Mouse (Mus musculus): ENCODE measurements around the gene Ccdc87. TPM values are rescaled to one million over a fixed set of nuclear protein-coding genes. Genes with fewer than 3 reads are reported as not detected.

Ccdc87 gene
- total and polyA plus RNA-seq, 3 experiments: not detected

- dilution Hi-C loops (cut with MboI; ENCODE audit: extremely low pct_ligation_motif_present, extremely low pct_unique_long_range_greater_than_20kb, low sequenced_read_pairs): no loop called here
- no peak overlapping the region for H3K4me2 ChIP-seq (ENCODE audit: insufficient read depth, low read depth, poor library complexity, severe bottlenecking)
- no peaks in the 10 kb centered on the region for H3K36me3 ChIP-seq (replicated peaks in 1 of 2; ENCODE audit: control insufficient read depth in 1 of 2, insufficient read depth in 1 of 2, low read length in 1 of 2)
- no peaks in the 10 kb centered on the region for H3K4me1 ChIP-seq (ENCODE audit: control insufficient read depth in 1 of 2, insufficient read depth in 2 of 2)
- DNase-seq (ENCODE audit: extremely low read depth): no peak
- no peak overlapping the region for H3K9ac ChIP-seq (ENCODE audit: insufficient read depth, low read depth)
- H3K4me3 ChIP-seq (replicated peaks in 1 of 3; ENCODE audit: low read depth in 2 of 3, low read length in 2 of 3, poor library complexity in 1 of 3): no peak overlapping the region
- in situ Hi-C loops (cut with MboI; ENCODE audit: low pct_ligation_motif_present, low pct_unique_long_range_greater_than_20kb, low sequenced_read_pairs): loop anchor here (25.0 kb wide), 2 partner anchors 213 to 363 kb away; partner anchors contain the start of genes 2010003K11Rik, Rce1 and Syt12
- no peaks in the 10 kb centered on the region for H3K9me3 ChIP-seq (replicated peaks; ENCODE audit: low read length)
- H3K27me3 ChIP-seq (replicated peaks): peaks cover 38% of the 10 kb centered on the region
- H3K79me2 ChIP-seq (replicated peaks; ENCODE audit: control insufficient read depth, extremely low read depth, insufficient read depth, poor library complexity, severe bottlenecking): no peaks in the 10 kb centered on the region
- no peak overlapping the region for H3K27ac ChIP-seq (ENCODE audit: insufficient read depth, low read depth)
- TF ChIP-seq JUND (conservative IDR thresholded peaks at IDR 0.05; ENCODE audit: low read depth, low read length) (no peak), POLR2AphosphoS2 (IDR thresholded peaks at IDR 0.05; ENCODE audit: low read depth, low read length) (no peak), PAX5 (IDR thresholded peaks at IDR 0.05; ENCODE audit: low read length) (no peak), ZC3H11A (IDR thresholded peaks at IDR 0.05; ENCODE audit: low read depth, low read length) (no peak), BHLHE40 (IDR thresholded peaks at IDR 0.05; ENCODE audit: low read depth, low read length) (no peak), ZMIZ1 (IDR thresholded peaks at IDR 0.05; ENCODE audit: low read depth, low read length) (no peak), TBP (conservative IDR thresholded peaks at IDR 0.05; ENCODE audit: low read depth, low read length) (no peak), POLR2A (IDR thresholded peaks at IDR 0.05; ENCODE audit: low read depth, low read length) (no peak), UBTF (IDR thresholded peaks at IDR 0.05; ENCODE audit: low read depth, low read length) (no peak), JUN (IDR thresholded peaks at IDR 0.05; ENCODE audit: insufficient read depth, low read depth, low read length) (no peak), SIN3A (IDR thresholded peaks at IDR 0.05; ENCODE audit: low read length) (no peak), NRF1 (IDR thresholded peaks at IDR 0.05; ENCODE audit: low read depth, low read length) (no peak), RCOR1 (conservative IDR thresholded peaks at IDR 0.05; ENCODE audit: low read depth, low read length) (no peak), KAT2A (IDR thresholded peaks at IDR 0.05; ENCODE audit: insufficient replicate concordance, low read length) (no peak), MAZ (IDR thresholded peaks at IDR 0.05; ENCODE audit: low read depth, low read length) (no peak), CHD1 (IDR thresholded peaks at IDR 0.05; ENCODE audit: low read depth, low read length) (no peak), CTCF (conservative IDR thresholded peaks at IDR 0.05 in 1 of 2, IDR thresholded peaks at IDR 0.05 in 1 of 2; ENCODE audit: low read depth in 2 of 2, low read length in 2 of 2) (no peak), NELFE (IDR thresholded peaks at IDR 0.05; ENCODE audit: low read depth, low read length) (no peak), EP300 (IDR thresholded peaks at IDR 0.05; ENCODE audit: low read length) (no peak), USF2 (conservative IDR thresholded peaks at IDR 0.05; ENCODE audit: low read depth, low read length) (no peak)
Observed at GRCm38 (mm10) chr19:4850281-4850680, 11.1 kb downstream of the Ccdc87 start.

- H3K9me3 ChIP-seq (replicated peaks; ENCODE audit: low read length): no peaks in the 10 kb centered on the region
- H3K27me3 ChIP-seq (replicated peaks): peaks cover 55% of the 10 kb centered on the region
- no peaks in the 10 kb centered on the region for H3K79me2 ChIP-seq (replicated peaks; ENCODE audit: control insufficient read depth, extremely low read depth, insufficient read depth, poor library complexity, severe bottlenecking)
- no peaks in the 10 kb centered on the region for H3K36me3 ChIP-seq (replicated peaks in 1 of 2; ENCODE audit: control insufficient read depth in 1 of 2, insufficient read depth in 1 of 2, low read length in 1 of 2)
- no peaks in the 10 kb centered on the region for H3K4me1 ChIP-seq (ENCODE audit: control insufficient read depth in 1 of 2, insufficient read depth in 2 of 2)
- H3K4me2 ChIP-seq (ENCODE audit: insufficient read depth, low read depth, poor library complexity, severe bottlenecking): no peak within 1 kb of the TSS
- TF ChIP-seq POLR2AphosphoS2 (IDR thresholded peaks at IDR 0.05; ENCODE audit: low read depth, low read length) (no peak), ETS1 (conservative IDR thresholded peaks at IDR 0.05; ENCODE audit: low read depth, low read length) (no peak), MXI1 (IDR thresholded peaks at IDR 0.05; ENCODE audit: low read depth, low read length) (no peak), MAX (IDR thresholded peaks at IDR 0.05; ENCODE audit: low read length) (no peak), TBP (conservative IDR thresholded peaks at IDR 0.05; ENCODE audit: low read depth, low read length) (no peak), ZC3H11A (IDR thresholded peaks at IDR 0.05; ENCODE audit: low read depth, low read length) (no peak), SIN3A (IDR thresholded peaks at IDR 0.05; ENCODE audit: low read length) (no peak), TCF12 (IDR thresholded peaks at IDR 0.05; ENCODE audit: low read depth, low read length) (no peak)
- DNase-seq (ENCODE audit: extremely low read depth): no peak
- dilution Hi-C loops (cut with MboI; ENCODE audit: extremely low pct_ligation_motif_present, extremely low pct_unique_long_range_greater_than_20kb, low sequenced_read_pairs) (no loop called here), in situ Hi-C loops (cut with MboI; ENCODE audit: low pct_ligation_motif_present, low pct_unique_long_range_greater_than_20kb, low sequenced_read_pairs) (loop anchor here (25.0 kb wide), 2 partner anchors 218 to 368 kb away; partner anchors contain the start of genes 2010003K11Rik, Rce1 and Syt12)
- H3K4me3 ChIP-seq (replicated peaks in 1 of 3; ENCODE audit: low read depth in 2 of 3, low read length in 2 of 3, poor library complexity in 1 of 3): no peak within 1 kb of the TSS
- no peak within 1 kb of the TSS for H3K9ac ChIP-seq (ENCODE audit: insufficient read depth, low read depth)
- H3K27ac ChIP-seq (ENCODE audit: insufficient read depth, low read depth): no peak within 1 kb of the TSS
Observed at GRCm38 (mm10) chr19:4854552-4855469, 15.6 kb downstream of the Ccdc87 start, which contains the start of gene Ctsf. Gene Ctsf, plus strand, starts transcription at chr19:4855130.

Measured in CH12.LX (cell line).